Mouse (Mus musculus) layer of hippocampus, adult 11-12 months (tissue): Measurements from ENCODE around the gene Gm10134.

Experiments used
- DNase-seq: peaks from one replicate; pipeline ENCODE4 v3.0.0; 2022; ENCODE audit warnings: low spot score

Gm10134 gene

GRCm38 (mm10) chr2:28504676-28505075, 1.2 kb upstream of the Gm10134 start:
- no peak for DNase-seq

- DNase-seq = no peak
Measured at GRCm38 (mm10) chr2:28506291-28506690, 396 bp downstream of the Gm10134 start.

DNA sequence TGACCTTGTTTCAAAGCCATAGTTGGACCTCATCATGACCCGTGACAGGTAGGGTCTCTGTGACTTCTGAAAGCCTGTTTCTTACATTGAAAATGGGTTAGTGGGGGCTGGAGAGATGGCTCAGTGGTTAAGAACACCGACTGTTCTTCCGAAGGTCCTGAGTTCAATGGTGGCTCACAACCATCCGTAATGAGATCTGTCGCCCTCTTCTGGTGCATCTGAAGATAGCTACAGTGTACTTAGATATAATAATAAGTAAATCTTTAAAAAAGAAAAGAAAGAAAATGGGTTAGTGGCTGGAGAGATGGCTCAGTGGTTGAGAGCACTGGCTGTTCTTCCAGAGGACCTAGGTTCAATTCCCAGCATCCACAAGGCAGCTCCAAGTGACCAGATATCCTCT, 5.7 kb downstream of the Gm10134 start:
- DNase-seq = peak; percentile 3

GRCm38 (mm10) chr2:28512798-28513401, 7.0 kb downstream of the Gm10134 start, which contains the start of gene Ralgds:
TSS of gene Ralgds (plus strand) at chr2:28513125.
- peak; percentile 41 for DNase-seq

DNA sequence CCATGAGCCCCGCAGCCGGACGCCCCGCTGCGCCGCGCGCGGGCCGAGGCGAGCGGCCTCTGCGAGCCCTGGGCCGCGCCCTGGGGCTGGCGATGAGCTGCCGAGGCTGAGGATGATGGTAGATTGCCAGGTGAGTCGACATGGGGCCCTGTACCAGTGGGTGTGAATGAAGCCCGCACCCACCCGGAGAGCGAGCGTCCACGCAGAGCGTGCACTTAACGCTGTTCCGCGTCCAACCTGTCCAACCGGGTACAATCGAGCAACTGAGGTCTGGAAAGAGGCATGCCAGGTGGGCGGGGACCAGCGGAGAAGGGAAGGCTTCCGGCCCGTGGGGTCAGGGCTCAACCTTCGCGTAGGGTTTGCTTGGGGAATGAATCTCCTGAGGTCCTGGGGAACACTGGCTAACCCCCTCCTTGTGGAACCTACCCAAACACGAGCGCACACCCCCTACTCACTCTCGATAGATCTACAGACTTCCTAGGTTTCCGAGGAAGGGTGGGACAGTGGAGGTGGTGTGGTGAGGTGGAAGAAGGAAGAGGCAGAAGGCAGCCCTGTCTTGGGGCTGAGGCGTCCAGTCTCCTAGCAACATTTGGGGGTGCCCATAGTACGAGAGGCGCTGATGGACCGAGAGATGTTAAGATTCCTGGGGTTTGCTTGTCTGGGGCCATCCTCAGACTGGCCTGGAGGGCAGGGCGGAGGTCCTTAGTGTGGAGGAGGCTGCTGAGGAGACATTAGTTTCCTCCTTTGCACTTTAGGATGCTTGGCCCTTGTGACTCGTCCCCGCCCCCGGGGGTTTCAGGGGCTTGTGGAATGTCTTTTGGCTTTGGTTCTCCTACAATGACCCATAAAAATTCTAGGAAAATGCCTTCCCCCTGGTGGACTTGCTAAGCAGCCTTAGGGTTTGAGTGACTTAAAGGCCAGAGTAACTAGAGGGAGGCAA, 7.8 kb downstream of the Gm10134 start:
- peak; percentile 29 for DNase-seq

DNA sequence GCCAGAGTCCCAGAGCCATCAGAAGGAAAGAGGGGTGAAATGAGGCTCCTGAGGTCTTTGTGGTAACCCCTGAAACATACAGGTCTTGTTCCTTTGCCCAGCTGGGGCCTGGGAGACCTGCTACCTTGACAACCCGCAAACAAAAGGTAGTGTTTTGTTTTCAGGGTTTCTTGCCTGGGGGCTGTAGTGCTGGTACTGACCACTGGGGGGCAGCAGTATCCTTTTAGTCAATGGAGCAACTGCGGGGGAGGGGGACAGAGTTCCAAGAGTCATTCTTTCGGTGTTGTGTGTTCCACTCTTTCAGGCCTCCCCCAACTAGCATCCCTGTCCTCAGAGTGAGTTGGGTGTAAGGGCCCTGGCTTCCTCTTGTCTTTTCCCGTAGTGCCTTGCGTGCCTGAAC, 8.6 kb downstream of the Gm10134 start:
- DNase-seq = peak; percentile 89

- peak; percentile 79 for DNase-seq
Measured at GRCm38 (mm10) chr2:28517206-28517909, 11.5 kb downstream of the Gm10134 start.

- no peak for DNase-seq
Measured at GRCm38 (mm10) chr2:28518231-28518630, 12.3 kb downstream of the Gm10134 start.

- DNase-seq = no peak
Measured at GRCm38 (mm10) chr2:28520581-28520980, 14.7 kb downstream of the Gm10134 start.

- peak; percentile 81 for DNase-seq
Measured at GRCm38 (mm10) chr2:28521571-28522151, 15.8 kb downstream of the Gm10134 start.

DNA sequence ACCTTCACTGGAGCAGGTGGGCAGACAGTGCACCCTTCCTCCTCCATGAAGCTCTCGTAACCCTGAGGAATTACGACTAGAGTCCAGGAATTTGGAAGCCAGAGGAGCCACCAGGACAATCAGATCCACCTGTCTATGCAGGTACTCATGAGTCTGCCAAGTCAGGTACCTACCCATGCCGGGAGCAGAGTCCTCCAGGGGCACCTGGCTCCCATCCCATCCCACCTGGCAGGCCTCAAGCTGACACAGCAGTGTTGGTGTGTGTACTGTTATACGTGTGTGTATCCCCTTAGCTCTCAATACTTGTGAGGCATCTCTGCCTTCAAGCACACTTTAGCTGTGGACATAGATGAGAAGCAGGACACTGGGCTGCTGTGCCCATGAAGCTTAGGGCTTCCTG, 16.3 kb downstream of the Gm10134 start:
- no peak for DNase-seq

DNA sequence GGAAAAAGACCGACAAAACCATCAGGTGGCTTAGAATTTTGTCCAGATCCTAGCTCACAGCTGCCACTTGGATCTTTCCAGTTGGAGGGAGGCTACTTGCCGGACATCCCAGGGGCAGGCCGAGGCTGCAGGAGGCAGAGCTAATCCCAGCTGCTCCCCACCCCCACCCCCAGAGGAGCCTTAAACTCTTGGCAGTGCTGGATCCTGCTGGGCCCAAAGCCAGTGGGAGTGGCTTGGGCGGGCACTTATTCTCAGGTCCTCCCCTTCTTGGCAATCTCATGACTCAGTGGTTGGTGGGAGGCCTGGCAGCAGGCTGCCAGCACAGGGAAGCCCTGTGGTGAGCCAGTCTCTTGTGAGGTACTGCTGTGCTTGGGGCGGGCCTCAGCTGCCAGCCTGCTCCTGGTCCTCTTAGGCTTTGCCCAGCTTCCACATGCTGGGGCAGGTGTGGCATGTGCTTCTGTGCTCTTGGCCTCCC, 17.8 kb downstream of the Gm10134 start:
- peak; percentile 92 for DNase-seq

DNA sequence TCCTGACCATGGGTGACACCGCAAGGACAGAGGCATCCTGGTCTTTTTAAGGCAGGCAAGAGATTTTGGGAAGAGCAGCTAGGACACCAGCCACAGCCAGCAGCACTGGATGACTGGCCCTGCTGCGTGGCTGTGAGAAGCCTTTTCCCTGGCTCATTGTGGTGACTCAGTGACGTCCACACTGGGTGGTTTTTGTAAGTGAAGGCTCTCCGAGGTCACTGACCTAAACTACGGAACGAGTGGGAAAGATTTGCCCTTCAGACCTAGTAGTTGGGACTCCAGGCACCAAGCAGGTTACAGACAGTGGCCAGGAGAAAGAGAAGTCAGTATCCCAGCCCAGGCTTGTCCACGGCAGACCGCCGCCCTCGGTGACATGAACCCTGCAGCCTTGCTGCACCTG, 18.5 kb downstream of the Gm10134 start:
- DNase-seq = no peak

- peak; percentile 77 for DNase-seq
Measured at GRCm38 (mm10) chr2:28525219-28525942, 19.5 kb downstream of the Gm10134 start.

DNA sequence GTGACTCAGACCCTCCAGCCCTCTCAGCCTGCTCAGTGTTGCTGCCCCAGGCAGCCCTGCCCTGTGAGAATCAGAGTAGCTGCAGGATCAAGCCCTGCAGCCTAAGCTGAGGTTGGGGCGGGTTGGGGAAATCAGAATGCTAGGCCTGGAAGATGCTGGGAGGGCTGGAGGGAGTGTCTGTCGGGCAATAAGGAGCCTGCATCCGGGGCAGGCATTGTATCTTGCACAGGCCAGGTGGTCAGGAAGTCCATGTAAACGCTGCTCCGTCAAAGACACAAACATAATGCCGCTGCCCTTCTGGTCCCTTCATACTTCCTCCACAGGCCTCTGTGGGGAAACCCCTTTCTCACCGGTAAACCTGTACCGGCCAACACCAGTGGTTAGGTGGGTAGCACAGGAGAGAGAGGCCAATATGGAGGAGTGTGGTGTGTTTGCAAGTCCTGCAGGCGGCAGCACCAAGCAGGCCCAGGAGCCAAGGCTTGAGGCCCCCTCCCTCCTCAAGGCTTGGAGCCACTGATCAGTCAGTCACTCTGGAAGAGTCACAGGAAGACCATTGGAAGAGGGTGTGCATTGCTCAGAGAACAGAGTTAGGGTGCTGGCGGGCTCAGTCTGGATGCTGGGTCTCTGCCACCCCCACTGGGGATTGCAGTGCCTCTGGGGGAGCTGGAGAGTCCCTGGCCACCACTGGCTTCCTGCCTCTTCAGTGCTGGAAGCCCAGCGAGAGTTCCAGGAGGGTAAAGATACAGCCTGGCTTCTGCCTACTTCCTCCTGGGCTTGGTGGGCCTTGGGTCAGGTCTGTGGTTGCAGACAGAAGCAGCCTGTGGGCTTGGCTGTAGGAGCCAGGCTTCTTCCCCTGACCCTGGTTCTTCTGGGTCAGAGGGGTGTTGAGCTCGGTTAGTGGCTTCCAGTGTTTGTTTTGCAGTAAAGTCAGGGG, 20.3 kb downstream of the Gm10134 start:
- DNase-seq = no peak

DNA sequence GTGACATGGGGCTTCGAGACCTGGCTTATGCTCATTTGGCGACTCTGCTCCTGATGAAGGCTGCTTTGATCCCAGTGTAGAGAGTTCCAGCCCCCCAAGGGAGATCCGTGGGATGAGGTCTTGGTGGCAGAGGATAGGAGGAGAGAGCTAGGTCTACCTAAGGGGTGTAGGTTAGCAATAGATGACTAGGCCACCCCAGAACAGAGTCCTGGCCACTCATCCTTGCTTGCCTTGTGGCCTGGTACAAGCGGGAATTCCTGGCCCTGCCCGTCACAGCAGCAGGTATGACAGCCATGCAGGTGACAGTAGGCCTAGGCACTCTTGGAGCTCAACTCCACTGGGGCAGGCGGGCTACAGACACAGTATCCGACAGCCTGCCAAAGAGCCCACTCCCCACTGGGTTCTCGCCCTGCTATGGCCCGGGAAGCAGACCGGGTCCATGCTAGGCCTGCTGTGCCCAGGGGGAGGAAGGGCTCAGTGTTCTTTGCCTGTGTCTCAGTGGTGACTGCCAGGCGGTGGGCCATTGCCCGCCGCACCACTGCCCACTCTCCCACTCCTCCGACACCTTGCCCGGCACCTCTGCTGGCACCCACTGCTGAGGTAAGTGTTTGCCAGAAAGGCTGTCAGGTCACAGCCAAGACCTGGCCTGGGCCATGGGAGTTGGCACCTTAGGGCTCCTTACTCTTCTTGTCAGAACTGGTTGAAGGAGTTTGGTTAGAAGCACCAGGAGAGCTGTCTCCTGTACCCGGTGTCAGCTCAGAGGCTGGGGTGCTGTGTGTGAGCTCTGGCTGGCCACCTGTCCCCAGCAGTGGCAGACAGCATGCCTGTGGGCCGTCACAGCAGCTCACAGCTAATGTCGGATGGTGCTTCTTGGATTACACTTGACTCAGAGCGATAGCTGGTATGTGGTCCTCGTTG, 21.8 kb downstream of the Gm10134 start:
- DNase-seq = no peak

GRCm38 (mm10) chr2:28528354-28528730, 22.4 kb downstream of the Gm10134 start:
- DNase-seq = no peak

DNA sequence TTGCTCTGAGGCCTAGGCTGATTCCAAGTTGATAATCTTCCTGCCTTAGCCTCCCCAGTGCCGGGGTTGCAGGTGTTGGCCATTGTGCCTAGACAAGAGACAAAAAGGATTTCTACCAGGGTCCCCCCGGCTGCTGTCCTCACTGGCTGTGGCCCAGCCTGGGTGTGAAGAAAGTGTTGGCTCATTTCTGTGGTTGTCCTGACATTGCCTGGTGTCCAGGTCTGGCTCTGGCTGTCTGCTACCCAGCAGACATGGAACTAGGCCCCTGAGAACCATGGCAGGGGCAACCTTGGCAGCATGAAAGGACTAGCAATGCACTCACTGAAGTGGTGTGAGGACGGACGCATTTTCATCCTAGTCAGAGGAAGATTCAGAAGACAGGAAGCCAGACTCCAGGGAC, 24.0 kb downstream of the Gm10134 start:
- DNase-seq = no peak

GRCm38 (mm10) chr2:28530311-28530710, 24.4 kb downstream of the Gm10134 start:
- DNase-seq = no peak
